Mouse (Mus musculus) CD4-positive, CD25-positive, alpha-beta regulatory T cell, adult 2 months (primary cell): ENCODE results near the gene Flvcr1.
"Not testable (repeated sequence)": the region's sequence is repeated elsewhere in the genome, so short reads cannot be mapped to it uniquely, and the experiment has no call there.

Experiments used
- DNase-seq: peaks from one replicate; pipeline ENCODE4 v3.0.0-alpha.2; 2012; ENCODE audit warnings: low read depth, low spot score

Flvcr1 gene

GRCm38 (mm10) chr1:191041352-191041751 is 15.4 kb upstream of the Flvcr1 start:
- DNase-seq, result no peak

- no peak for DNase-seq
These were observed 12.0 kb upstream of the Flvcr1 start for GRCm38 (mm10) chr1:191037999-191038398.

DNA sequence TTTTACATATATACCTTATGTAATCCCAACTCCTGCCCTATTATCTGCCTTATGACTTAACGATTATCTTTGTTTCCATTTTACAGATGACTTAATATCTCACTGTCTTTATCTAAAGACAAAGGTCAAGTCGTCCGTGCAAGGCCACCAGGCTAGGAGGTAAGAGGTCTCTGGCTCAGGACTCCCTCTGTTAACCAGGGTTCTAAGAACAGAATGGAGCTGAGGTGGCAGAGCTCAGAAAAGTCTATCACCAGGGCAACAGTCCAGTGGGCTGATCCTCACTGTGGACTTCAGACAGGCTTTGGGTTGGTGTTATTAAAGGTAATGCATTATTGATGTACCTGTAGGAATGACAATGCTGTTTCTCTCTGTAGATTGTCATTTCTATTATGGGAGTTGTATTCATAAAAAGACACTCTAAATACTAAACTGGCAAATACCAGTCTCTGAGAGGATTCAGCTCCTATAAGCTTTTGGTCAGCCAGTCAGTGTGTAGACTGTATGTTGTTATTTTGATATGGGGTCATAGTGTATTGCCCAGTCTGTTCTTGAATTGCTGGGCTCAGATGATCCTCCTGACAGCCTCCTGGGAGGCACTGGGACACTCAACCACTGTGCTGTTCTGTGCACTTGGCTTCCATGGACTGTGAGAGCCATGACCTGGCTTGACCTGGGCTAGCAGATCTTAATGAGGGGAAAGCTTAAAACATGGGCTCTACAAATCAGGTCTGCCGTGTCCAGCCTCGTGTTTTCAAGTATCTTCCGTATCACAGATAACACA is 10.8 kb upstream of the Flvcr1 start, which contains the start of gene Spata45:
Gene Spata45, plus strand, starts transcription at position 86 of the 781 bp plus-strand sequence.
- no peak for DNase-seq

GRCm38 (mm10) chr1:191035649-191036048 is 9.7 kb upstream of the Flvcr1 start:
- no peak for DNase-seq

DNA sequence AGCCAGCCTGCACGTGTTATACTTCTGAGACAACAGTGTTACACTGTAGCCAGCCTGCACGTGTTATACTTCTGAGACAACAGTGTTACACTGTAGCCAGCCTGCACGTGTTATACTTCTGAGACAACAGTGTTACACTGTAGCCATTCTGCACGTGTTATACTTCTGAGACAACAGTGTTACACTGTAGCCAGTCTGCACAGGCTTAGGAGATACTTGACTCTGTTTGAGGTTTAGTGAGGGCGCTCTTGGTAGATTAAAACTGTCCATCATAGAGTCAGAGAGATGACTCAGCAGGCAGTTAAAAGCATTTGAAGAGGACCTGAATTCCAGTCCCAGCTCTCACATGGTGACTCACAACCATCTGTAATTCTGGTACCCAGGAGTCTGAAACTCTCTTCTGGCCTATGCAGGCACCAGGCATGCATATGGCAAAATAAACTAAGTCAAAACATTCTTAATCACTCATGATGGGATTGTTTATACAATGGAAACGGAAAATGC is 5.0 kb upstream of the Flvcr1 start:
- not testable (repeated sequence) for DNase-seq

GRCm38 (mm10) chr1:191030182-191030581 is 4.2 kb upstream of the Flvcr1 start:
- no peak for DNase-seq

GRCm38 (mm10) chr1:191025016-191026012 is 644 bp downstream of the Flvcr1 start:
- DNase-seq, result peak; percentile 66

DNA sequence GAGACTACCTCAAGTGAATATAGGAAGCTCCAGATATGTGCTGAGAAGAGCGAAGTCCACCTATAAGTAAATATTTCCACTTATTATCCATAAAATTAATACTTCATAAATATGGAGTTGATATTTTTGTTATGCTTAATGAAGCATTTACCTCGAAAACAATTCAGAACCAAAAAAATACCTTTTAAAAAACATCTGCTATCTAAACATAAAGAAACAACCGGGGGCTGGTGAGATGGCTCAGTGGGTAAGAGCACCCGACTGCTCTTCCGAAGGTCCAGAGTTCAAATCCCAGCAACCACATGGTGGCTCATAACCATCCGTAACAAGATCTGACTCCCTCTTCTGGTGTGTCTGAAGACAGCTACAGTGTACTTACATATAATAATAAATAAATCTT is 2.2 kb downstream of the Flvcr1 start:
- DNase-seq, result not testable (repeated sequence)

DNA sequence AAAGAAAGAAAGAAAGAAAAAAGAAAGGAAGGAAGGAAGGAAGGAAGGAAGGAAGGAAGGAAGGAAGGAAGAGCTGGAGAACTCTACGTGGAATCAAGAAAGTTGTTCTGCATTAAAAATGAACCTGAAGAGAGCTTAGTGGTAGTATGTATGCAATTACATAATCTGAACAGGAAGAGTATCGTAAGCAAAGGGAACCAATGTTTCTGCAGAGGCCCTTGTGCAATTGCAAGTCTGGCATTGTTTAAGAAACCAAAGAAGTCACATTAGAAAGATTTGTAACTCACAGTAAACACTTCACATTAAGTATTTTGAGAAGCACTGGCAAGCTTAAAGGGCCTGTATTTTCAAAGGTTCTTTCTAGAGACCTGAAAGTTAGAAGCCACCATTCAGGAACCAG is 2.8 kb downstream of the Flvcr1 start:
- no peak for DNase-seq

DNA sequence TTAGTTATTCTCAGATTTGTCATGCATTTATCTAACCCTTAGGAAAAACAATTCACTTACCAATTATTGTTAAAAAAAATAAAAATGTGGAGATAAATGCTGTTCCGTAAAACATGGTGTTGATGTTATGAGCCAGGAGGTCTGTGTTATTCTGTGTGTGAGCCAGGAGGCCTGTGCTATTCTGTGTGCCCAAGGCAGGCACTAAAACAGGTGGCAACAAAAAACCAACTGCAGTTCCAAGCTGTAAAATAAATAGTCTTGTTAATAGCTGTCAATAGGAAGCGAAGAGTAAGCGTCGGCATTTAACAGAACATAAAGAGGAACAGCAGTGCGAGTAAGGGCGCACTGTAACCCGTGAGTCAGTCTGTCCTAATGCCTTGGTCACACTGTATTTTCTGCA is 4.9 kb downstream of the Flvcr1 start:
- no peak for DNase-seq

GRCm38 (mm10) chr1:191020217-191020924 is 5.6 kb downstream of the Flvcr1 start:
- DNase-seq, result no peak

DNA sequence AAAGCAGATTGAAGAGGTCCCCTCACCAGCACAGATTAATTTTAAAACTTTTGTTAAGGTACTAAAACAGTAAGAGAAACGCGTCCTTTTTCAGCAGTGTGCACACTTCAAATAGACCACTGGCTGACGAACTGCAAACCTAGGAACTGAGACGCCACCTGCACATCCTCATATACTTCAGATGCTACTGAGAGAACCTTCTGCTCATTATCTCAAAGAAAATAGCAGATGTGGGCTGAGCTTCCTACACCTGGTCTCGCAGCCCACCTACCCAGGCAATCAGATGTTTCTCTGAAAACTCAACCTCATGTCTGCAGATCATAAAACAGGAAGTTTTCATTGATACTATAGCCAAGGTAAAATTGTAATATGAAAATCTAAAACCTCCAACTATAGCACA is 6.2 kb downstream of the Flvcr1 start:
- no peak for DNase-seq

GRCm38 (mm10) chr1:191014271-191014670 is 11.7 kb downstream of the Flvcr1 start:
- DNase-seq, result no peak

- peak; percentile 29 for DNase-seq
These were observed 17.3 kb downstream of the Flvcr1 start for GRCm38 (mm10) chr1:191008707-191009106.

DNA sequence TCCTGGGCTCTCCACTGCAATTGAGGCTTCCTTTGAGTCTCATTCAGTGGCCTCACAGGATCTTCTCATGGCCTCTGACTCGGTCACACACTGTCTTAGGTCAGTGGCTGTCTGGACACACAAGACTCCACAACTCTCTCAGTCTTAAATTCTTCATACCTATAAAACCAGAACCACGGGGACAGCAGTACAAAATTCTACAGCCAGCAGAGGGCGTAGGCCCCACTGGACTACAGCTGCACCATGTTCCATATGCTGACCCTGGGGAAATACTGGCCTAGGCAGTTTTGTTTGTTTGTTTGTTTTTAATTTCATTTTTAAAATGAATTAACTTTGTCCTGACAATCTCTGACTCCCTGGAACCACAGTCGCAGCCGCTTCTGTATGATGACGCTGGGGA is 23.8 kb downstream of the Flvcr1 start:
- DNase-seq, result peak; percentile 18

- DNase-seq, result no peak
These were observed 25.3 kb downstream of the Flvcr1 start for GRCm38 (mm10) chr1:191000686-191001085.

- no peak for DNase-seq
These were observed 27.9 kb downstream of the Flvcr1 start for GRCm38 (mm10) chr1:190998027-190998426.

DNA sequence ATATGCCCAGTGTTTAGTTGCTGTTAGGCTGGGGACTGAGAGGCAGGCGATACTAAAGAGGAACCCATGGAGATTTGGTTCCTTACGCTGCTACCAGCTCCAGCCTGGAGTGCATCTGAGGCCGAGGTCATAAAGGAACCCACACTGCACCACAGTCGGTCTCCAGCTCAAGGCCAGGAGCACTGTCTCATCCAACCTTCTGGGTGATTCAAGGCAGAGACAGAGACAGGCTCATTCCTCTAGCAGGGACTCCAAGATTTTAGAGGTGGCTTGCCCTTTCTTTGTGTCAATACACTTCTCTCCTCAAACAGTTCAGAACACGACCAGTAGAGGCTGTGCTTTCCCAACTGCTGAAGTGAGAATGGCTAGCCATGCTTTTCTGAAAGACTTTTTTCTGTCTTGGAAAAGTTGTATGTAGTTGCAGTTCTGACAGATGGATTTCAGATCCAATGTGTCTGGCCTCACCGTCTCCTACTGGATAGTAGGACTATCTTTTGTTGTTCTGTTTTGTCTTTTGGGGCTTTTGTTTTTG is 29.5 kb downstream of the Flvcr1 start:
- no peak for DNase-seq

GRCm38 (mm10) chr1:190995548-190995947 is 30.4 kb downstream of the Flvcr1 start:
- no peak for DNase-seq

DNA sequence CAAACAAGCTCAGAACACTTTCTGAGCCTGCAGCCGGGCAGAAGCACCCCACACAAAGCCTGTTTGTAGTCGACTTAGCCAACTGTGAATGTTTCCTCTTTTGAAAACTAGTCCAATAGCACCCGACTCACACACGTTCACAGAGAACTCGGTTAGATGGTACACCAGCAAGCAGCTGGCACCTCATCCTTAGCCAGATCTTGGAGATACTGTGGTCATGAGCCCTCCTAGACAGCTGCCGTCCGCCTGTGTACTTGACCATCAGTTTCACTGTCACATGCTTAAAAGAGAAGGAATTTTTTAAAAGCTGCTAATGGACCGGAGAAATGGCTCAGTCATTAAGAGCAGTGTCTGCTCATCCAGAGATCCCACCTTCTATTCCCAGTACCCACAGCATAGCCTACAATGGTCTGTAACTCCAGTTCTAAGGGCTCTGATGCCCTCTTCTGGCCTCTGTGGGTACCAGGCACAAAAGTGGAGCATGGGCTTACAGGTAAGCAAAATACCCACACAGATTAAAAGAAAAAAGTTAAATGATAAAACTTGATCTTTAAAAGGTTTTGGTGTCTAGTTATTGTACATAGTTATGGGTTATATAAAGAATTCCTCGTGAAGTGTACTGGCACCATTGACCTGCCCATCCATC is 36.4 kb downstream of the Flvcr1 start:
- DNase-seq, result no peak

DNA sequence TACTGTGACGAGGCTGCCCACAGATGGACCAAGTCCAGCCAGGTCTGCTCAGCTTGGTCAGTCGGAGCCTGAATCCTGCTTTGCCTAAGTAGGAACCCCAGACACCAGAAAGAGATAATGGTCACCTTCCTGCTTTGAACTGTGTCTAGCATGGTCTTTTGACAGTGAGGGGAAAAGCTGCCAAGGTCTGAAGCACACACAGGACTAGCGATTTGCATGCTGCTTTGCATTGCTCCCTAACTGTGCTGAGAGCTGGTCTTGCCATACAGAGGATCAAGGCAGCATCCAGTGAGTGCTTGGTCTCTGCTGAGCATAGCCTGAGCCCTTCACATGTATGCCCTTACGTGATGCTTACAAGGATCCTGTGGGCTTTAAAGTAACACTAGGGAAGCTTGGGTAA is 44.5 kb downstream of the Flvcr1 start:
- no peak for DNase-seq
